Mouse (Mus musculus) liver, embryonic 12.5 days (tissue): ENCODE data around the gene Serpinc1. TPM values are rescaled to one million over a fixed set of nuclear protein-coding genes. Genes with fewer than 3 reads are reported as not detected.

Experiments used
- ATAC-seq: fragments of 200-750 bp; cut with Nextera tagmentation; 2 replicates; pipeline ENCODE4 v1.8.0; 2017; ENCODE audit warnings: moderate number of reproducible peaks, mild to moderate bottlenecking, moderate library complexity
- H3K27ac ChIP-seq: fragments of 300-500 bp; sonication (generic); 2 replicates; pipeline ENCODE4 v1.5.1; 2016; ENCODE audit warnings: mild to moderate bottlenecking
- H3K27me3 ChIP-seq: fragments of 300-500 bp; sonication (generic); replicated peaks from 2 replicates; pipeline ENCODE4 v1.6.1; 2016; ENCODE audit warnings: mild to moderate bottlenecking, moderate library complexity
- H3K36me3 ChIP-seq: fragments of 300-500 bp; sonication (generic); 2 replicates; pipeline ENCODE4 v1.6.1; 2016; ENCODE audit warnings: mild to moderate bottlenecking, moderate library complexity
- H3K4me1 ChIP-seq: fragments of 300-500 bp; sonication (generic); 2 replicates; pipeline ENCODE4 v1.6.1; 2016
- H3K4me2 ChIP-seq: fragments of 300-500 bp; sonication (generic); 2 replicates; pipeline ENCODE4 v1.6.1; 2016; ENCODE audit warnings: mild to moderate bottlenecking, moderate library complexity
- H3K4me3 ChIP-seq: fragments of 300-500 bp; sonication (generic); 2 replicates; pipeline ENCODE4 v1.5.1; 2016; ENCODE audit warnings: mild to moderate bottlenecking, moderate library complexity
- H3K9ac ChIP-seq: fragments of 300-500 bp; sonication (generic); 2 replicates; pipeline ENCODE4 v1.6.1; 2016; ENCODE audit warnings: mild to moderate bottlenecking, moderate library complexity
- H3K9me3 ChIP-seq: fragments of 300-500 bp; sonication (generic); replicated peaks from 2 replicates; pipeline ENCODE4 v1.6.1; 2016; ENCODE audit warnings: mild to moderate bottlenecking, moderate library complexity
- WGBS: fragments of 180-500 bp; shearing (Covaris S2); methylation state at CpG from one replicate; pipeline ENCODE4 v1.1.7; 2016; ENCODE audit not compliant: insufficient replicate concordance; 5-methylcytosine and 5-hydroxymethylcytosine counted together
- polyA plus RNA-seq: library from polyadenylated mRNA; unstranded; fragments of >200 nt; fragmentation: Nextera tagmentation; extraction: Ambion mirVana; gene quantifications from 2 replicates; pipeline ENCODE4 v1.2.1, GENCODE M21; 2016

Serpinc1 gene
- polyA plus RNA-seq, 1 experiment from 2014 or later = 233 TPM

DNA sequence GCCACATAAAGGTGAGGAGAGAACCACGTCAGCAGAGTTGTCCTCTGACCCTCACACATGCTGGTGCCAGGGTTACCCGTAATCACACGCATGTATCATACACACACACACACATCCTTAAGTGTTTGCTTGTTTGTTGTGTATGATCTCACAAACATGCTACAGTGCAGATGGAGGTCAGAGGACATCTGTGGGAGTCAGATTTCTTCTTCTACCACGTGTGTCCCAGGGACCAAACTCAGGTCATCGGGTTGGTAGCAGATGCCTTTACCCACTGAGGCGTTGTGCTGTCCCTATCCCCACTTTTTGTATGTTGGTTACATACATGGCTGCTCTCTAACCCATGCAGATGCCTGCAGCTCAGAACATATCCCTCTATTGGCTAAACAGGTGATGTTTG lies 7.1 kb downstream of the Serpinc1 start:
- 0 out of 2 replicates have a peak, but pooled peaks cover 7% of the 10 kb centered on the region for H3K4me1 ChIP-seq
- no peak for ATAC-seq
- no peak overlapping the region for H3K27ac ChIP-seq
- no peaks in the 10 kb centered on the region for H3K27me3 ChIP-seq
- H3K4me2 ChIP-seq = no peak overlapping the region
- 71% methylated on average over 6 of the region's 6 CpGs for WGBS
- H3K9me3 ChIP-seq = no peaks in the 10 kb centered on the region
- H3K9ac ChIP-seq = no peak overlapping the region
- no peaks in the 10 kb centered on the region for H3K36me3 ChIP-seq
- H3K4me3 ChIP-seq = no peak overlapping the region

DNA sequence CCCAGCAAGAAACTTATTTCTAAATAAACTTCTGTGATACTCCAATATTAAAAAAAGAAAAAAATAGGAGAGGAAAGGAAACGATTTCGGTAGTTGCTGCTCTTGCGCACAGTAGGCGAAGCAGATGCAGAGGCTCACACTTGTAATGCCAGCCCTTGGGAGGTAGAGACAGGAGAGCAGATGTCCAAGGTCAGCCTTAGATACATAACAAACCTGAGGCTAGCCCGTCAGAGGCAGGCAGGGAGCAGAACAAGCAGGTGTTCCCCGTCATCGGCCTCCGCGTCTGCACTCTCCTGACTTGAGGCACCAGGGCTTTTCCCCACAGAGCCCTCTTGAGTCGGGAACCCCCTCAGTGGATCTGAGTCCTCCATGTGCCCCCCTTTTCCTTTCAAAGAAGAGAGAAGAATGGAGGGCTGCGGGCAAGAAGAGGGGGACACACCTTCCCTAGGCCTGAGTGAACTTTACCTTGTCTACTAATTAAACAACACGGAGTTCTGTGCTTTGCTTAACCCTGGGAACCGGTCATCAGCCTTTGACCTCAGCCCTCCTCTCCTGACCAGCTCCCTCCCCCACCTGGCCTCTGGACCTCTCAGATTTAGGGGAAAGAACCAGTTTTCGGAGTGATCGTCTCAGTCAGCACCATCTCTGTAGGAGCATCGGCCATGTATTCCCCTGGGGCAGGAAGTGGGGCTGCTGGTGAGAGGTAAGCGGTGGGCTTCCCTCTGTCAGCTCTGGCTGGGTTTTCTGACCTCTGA lies 8.7 kb downstream of the Serpinc1 start:
- Histone ChIP-seq H3K36me3 (no peaks in the 10 kb centered on the region), H3K27me3 (no peaks in the 10 kb centered on the region), H3K9ac (no peak overlapping the region), H3K9me3 (no peaks in the 10 kb centered on the region), H3K27ac (peak overlapping the region; percentile 49; the same call in 1 of the 2 replicates), H3K4me1 (0 out of 2 replicates have a peak, but pooled peaks cover 7% of the 10 kb centered on the region), H3K4me3 (peak overlapping the region; percentile 29), H3K4me2 (peak overlapping the region; percentile 24; the same call in 1 of the 2 replicates)
- peak; percentile 49 for ATAC-seq
- WGBS = 69% methylated on average over 17 of the region's 17 CpGs

DNA sequence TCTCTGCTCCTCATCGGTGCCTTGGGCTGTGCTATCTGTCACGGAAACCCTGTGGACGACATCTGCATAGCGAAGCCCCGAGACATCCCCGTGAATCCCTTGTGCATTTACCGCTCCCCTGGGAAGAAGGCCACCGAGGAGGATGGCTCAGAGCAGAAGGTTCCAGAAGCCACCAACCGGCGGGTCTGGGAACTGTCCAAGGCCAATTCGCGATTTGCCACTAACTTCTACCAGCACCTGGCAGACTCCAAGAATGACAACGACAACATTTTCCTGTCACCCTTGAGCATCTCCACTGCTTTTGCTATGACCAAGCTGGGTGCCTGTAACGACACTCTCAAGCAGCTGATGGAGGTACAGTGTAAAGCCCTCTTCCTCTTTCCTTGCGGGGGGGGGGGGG lies 11.0 kb downstream of the Serpinc1 start:
- Histone ChIP-seq H3K27ac (no peak overlapping the region), H3K9me3 (no peaks in the 10 kb centered on the region), H3K9ac (no peak overlapping the region), H3K27me3 (no peaks in the 10 kb centered on the region), H3K4me1 (0 out of 2 replicates have a peak, but pooled peaks cover 7% of the 10 kb centered on the region), H3K4me2 (peak overlapping the region; percentile 24), H3K4me3 (no peak overlapping the region), H3K36me3 (peaks cover 3% of the 10 kb centered on the region; the same call in 1 of the 2 replicates)
- WGBS = 73% methylated on average over 15 of the region's 15 CpGs
- no peak for ATAC-seq

DNA sequence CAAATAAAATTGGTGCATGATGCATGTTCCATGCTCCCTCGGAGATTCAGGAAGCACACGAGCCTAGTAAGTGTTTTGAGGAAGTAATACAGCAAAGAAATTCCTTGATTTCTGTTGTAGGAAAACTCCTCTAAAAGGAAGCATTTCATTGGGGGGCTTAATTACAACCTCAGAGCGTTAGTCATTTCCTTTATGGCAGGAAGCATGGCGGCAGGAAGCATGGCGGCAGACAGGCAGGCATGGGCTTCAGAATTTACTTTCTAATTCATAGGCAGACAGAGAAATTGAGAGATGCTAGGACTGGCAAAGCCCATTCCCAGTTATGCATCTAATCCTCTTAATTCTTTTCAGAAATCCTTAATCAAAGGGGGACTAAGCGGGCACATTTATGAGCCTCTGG lies 15.5 kb downstream of the Serpinc1 start:
- H3K27ac ChIP-seq = no peak overlapping the region
- H3K4me3 ChIP-seq = no peak overlapping the region
- WGBS = 67% methylated on average over 6 of the region's 6 CpGs
- ATAC-seq = no peak
- H3K4me1 ChIP-seq = no peaks in the 10 kb centered on the region
- no peaks in the 10 kb centered on the region for H3K27me3 ChIP-seq
- no peak overlapping the region for H3K4me2 ChIP-seq
- H3K9me3 ChIP-seq = no peaks in the 10 kb centered on the region
- no peak overlapping the region for H3K9ac ChIP-seq
- peaks cover 17% of the 10 kb centered on the region; the same call in 1 of the 2 replicates for H3K36me3 ChIP-seq

DNA sequence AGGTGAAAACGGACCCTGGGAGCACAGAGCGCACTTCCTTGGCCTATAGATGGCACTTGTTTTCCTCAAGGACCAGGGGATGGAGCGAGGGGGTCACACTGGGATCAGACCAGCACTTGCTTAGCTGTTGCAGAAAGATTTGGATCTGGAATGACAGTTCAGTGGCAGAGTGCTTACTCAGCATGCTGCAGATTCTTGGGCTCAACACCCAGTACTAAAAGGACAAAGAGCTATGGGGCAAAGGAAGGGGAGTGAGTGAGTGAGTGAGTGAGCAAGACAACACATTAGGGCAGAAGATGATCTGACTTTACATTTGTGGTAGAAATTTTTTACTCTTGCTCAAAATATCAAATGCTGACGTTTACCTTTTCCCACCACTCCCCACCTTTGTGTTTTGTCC lies 26.6 kb downstream of the Serpinc1 start:
- 72% methylated on average over 4 of the region's 4 CpGs for WGBS
- H3K4me1 ChIP-seq = no peaks in the 10 kb centered on the region
- no peak overlapping the region for H3K27ac ChIP-seq
- no peaks in the 10 kb centered on the region for H3K9me3 ChIP-seq
- peaks cover 22% of the 10 kb centered on the region; the same call in 1 of the 2 replicates for H3K36me3 ChIP-seq
- no peak overlapping the region for H3K4me2 ChIP-seq
- no peak for ATAC-seq
- H3K27me3 ChIP-seq = no peaks in the 10 kb centered on the region
- H3K9ac ChIP-seq = no peak overlapping the region
- H3K4me3 ChIP-seq = no peak overlapping the region

DNA sequence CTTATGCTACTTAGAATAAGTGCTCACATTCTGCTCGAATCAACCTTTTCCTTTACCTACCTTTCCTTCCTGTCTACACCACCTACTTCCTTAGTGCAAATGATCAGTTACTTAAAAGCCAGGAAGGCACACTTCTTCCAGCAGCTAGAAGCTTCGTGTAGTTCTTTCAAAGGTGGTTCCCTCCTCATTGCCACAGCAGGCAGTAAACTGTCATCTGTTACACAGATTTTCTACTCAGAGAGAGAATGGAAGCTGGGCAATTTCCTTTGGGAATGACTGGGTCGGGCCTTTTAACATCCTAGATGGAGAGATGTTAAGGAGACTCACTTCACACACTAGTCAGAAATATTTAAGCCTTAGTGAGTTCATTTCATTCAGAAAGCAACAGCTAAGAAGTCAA lies 27.1 kb downstream of the Serpinc1 start:
- H3K36me3 ChIP-seq = peaks cover 22% of the 10 kb centered on the region; the same call in 1 of the 2 replicates
- H3K27ac ChIP-seq = no peak overlapping the region
- no peaks in the 10 kb centered on the region for H3K27me3 ChIP-seq
- H3K9ac ChIP-seq = no peak overlapping the region
- WGBS = 51% methylated on average over 3 of the region's 3 CpGs
- no peak overlapping the region for H3K4me3 ChIP-seq
- no peak overlapping the region for H3K4me2 ChIP-seq
- no peak for ATAC-seq
- H3K4me1 ChIP-seq = no peaks in the 10 kb centered on the region
- no peaks in the 10 kb centered on the region for H3K9me3 ChIP-seq

DNA sequence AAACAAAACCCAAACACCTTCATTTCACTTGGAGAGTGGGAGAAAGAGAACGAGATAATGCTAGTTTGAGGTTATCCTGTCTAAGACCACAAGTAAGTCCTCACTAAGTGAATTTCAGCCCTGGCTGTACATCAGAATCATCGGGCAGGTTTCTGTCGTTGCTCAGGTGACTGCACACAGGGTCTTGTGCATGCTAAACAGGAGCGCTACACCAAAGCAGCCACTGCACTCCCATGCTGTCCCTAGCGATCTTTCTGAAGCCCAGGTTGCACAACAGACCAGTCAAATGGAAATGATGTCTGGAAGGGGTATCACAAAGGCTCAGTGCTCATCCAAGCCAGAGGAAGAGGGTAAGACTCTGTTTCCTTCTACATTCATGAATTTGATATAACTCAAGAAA lies 28.1 kb downstream of the Serpinc1 start:
- H3K36me3 ChIP-seq = peaks cover 22% of the 10 kb centered on the region; the same call in 1 of the 2 replicates
- 75% methylated on average over 5 of the region's 5 CpGs for WGBS
- no peak overlapping the region for H3K27ac ChIP-seq
- H3K9ac ChIP-seq = no peak overlapping the region
- no peak overlapping the region for H3K4me3 ChIP-seq
- H3K4me1 ChIP-seq = no peaks in the 10 kb centered on the region
- no peaks in the 10 kb centered on the region for H3K9me3 ChIP-seq
- no peak overlapping the region for H3K4me2 ChIP-seq
- no peaks in the 10 kb centered on the region for H3K27me3 ChIP-seq
- no peak for ATAC-seq

DNA sequence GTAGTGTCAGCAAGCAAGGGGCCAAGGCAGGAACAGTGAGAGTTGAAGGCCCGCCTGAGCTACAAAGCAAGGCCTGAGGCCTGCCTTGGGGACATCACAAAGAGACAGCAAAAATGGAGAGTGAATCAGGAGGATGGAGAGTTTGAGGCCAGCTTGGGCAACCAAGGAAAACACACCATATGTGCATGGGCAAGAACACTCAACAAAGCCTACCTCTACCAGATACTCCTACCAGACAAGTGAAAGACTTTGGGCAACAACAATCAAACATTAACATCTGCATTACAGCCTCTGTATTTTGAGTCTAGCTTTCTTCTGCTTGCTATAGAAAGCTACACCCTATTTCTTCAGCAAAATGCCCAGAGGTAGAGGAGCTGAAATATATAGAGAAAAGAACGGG lies 29.7 kb downstream of the Serpinc1 start:
- 76% methylated on average over 2 of the region's 2 CpGs for WGBS
- Histone ChIP-seq H3K9ac (no peak overlapping the region), H3K27me3 (no peaks in the 10 kb centered on the region), H3K4me1 (no peaks in the 10 kb centered on the region), H3K4me2 (no peak overlapping the region), H3K36me3 (peaks cover 24% of the 10 kb centered on the region), H3K27ac (no peak overlapping the region), H3K9me3 (no peaks in the 10 kb centered on the region), H3K4me3 (no peak overlapping the region)
- ATAC-seq = no peak

DNA sequence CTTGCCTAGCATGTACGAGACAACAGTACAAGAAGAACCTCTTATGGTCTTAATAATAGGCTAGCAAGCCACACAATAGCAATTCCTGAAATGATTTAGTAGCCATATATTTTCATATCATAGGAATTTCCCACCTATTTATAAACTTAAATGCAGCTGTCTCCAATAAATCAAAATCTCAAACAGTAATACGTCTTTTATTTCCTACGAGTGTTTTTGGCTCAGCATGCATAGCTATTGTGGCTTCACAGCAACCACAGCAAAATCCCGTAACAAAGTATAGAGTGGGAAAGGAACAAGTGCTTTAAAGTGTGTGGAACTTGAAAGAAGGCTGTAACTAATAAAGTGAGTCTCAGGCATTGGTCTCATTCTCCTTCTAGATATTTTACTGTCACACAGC lies 32.1 kb downstream of the Serpinc1 start:
- Histone ChIP-seq H3K27me3 (no peaks in the 10 kb centered on the region), H3K27ac (no peak overlapping the region), H3K4me3 (no peak overlapping the region), H3K9me3 (no peaks in the 10 kb centered on the region), H3K4me1 (no peaks in the 10 kb centered on the region), H3K4me2 (no peak overlapping the region), H3K9ac (no peak overlapping the region), H3K36me3 (peaks cover 16% of the 10 kb centered on the region)
- no peak for ATAC-seq
- 86% methylated on average over 4 of the region's 4 CpGs for WGBS

DNA sequence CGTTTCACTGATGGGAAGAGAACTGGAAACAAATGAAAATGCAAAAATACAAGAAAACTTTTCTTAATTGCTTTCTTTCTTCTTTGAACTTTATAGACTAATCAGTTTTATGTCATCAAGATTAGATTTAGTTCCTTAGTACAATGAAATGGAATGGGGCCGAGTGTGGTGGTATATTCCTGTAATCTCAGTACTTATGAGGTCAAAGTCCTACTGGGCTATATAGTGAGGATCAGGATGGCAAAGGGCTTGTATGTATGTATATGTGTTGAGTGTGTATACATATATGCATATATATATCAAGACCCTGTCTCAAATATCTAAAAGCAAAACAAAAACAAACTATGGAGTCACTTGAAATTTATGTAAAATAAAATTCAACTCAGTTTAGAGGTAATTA lies 38.0 kb downstream of the Serpinc1 start:
- H3K9me3 ChIP-seq = no peaks in the 10 kb centered on the region
- H3K4me3 ChIP-seq = no peak overlapping the region
- ATAC-seq = no peak
- peaks cover 24% of the 10 kb centered on the region for H3K36me3 ChIP-seq
- H3K4me1 ChIP-seq = no peaks in the 10 kb centered on the region
- 68% methylated on average over 2 of the region's 2 CpGs for WGBS
- no peak overlapping the region for H3K4me2 ChIP-seq
- H3K27ac ChIP-seq = no peak overlapping the region
- no peak overlapping the region for H3K9ac ChIP-seq
- no peaks in the 10 kb centered on the region for H3K27me3 ChIP-seq

DNA sequence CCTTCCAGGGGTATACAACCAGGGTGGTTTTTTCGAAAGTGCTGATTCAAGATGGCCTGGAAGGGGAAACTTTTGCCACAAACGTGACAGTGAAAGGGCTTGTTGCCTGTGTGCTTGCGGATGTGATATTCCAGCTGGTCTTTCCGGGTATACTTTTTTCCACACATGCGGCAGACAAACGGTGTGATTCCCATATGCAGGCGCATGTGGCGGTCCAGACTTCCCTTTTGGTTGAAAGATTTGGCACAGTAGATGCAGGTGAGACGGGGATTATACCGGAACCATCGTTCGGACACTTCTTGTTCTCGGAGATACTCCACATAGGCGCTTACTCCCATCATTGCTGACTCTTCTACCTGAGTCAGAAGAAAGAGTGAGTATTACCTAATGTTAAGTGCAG lies 41.7 kb downstream of the Serpinc1 start:
- no peak overlapping the region for H3K4me3 ChIP-seq
- H3K4me2 ChIP-seq = no peak overlapping the region
- 88% methylated on average over 14 of the region's 14 CpGs for WGBS
- no peaks in the 10 kb centered on the region for H3K4me1 ChIP-seq
- no peak for ATAC-seq
- H3K36me3 ChIP-seq = peaks cover 17% of the 10 kb centered on the region
- H3K27ac ChIP-seq = no peak overlapping the region
- H3K27me3 ChIP-seq = no peaks in the 10 kb centered on the region
- no peaks in the 10 kb centered on the region for H3K9me3 ChIP-seq
- no peak overlapping the region for H3K9ac ChIP-seq

DNA sequence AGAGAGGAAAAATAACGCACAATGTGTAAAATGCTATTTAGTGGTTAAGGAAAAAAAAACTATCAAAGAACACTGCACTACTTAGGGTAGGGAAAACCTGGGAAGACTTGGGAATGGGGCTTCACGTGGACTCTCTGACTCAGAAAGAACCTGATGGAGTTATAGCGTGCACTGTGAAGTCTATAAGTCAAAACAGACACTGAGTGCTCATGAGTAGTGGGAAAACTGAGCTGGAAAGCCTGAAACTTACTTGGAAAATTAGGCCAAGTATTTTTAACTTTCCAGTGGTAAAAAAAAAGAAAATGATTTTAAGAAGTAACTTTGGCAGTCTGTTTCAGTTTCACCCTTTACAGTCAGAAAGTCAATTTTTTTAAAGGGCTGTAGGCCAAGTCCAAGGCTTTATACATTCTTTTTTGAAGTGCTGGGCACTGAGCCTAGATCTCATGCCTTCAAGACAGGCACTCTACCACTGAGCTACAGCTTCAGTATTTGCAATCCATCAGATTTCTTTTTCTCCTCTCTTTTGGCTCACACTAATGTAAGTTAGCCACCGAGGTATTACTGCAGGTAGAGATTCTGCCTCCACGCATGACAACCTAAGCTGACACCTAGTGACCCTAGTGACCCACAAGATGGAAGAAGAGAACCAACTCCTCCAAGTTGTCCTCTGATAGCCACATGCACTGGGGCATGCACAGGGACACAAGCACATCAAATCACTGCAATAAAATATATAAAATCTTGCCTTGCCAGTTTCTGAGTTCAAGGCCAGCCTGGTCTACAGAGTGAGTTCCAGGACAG lies 47.2 kb downstream of the Serpinc1 start:
- no peak for ATAC-seq
- Histone ChIP-seq H3K27me3 (no peaks in the 10 kb centered on the region), H3K4me2 (no peak overlapping the region), H3K4me1 (0 out of 2 replicates have a peak, but pooled peaks cover 3% of the 10 kb centered on the region), H3K9me3 (no peaks in the 10 kb centered on the region), H3K36me3 (peaks cover 16% of the 10 kb centered on the region; the same call in 1 of the 2 replicates), H3K4me3 (no peak overlapping the region), H3K27ac (no peak overlapping the region), H3K9ac (no peak overlapping the region)
- WGBS = 76% methylated on average over 5 of the region's 5 CpGs
